ENCODE assay signal across 10 mouse cellular contexts in the genomic region with DNA sequence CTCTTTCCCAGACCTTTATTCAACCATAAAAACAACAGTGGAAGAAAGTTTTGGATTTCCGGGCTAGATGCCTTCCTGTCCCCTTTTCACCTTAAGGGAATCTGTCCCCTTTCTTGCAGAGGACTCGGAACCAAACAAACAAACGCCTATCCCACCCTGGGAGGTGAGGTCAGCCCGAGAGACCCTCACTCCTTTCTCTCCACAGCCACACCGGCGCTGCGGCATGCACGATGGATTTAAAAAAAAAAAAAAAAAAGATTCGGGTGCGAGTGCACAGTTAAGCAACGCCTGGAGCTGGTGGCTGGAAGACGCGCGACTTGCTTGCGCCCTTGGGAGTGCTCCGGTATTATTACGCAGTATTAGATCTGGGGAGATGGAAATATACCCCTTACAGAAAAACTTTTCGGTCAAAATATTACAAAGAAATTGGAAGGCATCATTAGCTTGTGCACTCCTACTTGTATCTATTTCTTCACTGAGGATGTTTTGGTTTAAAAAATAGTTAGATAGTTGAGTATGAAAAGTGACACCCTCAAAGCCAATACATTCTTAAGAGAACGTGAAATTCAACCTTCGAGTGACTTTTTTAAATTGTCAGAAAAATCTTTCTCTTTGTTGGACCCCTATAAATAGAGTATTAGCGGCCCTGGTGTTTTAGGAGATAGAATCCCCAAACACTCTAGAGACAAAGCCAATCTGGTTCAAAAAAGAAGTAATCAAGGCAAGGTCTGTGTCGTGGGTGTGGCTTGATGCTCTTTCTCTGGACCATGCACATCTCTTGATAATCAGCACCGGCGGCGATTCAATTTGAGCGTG. TPM values are rescaled to one million over a fixed set of nuclear protein-coding genes. Genes with fewer than 3 reads are reported as not detected.
DNase-seq lines count a peak whose midpoint lies in the region; ATAC-seq and TF ChIP-seq lines count a peak whose summit lies in the region.
"Had no signal": no experiment of that assay in that cellular context is flagged by ENCODE, and none has a peak within 500 bp of the region (broad histone marks: within the 10 kb centered on the region; RNA-seq: fewer than 3 reads in every experiment).

No protein-coding gene starts in this region.

- H3K9me3 ChIP-seq in forebrain, embryonic 15.5 days: no peaks in the 10 kb centered on the region
- no peaks in the 10 kb centered on the region for H3K9me3 ChIP-seq in limb, embryonic 14.5 days (ENCODE audit: control insufficient read depth, low read length)
- H3K9me3 ChIP-seq in liver, embryonic 11.5 days (ENCODE audit: control insufficient read depth, low read length): no peaks in the 10 kb centered on the region

- H3K4me1 ChIP-seq in kidney, adult 2 months (ENCODE audit: control insufficient read depth, insufficient read depth, low read length): no peaks in the 10 kb centered on the region
- peaks cover 2% of the 10 kb centered on the region; the same call in 1 of the 2 replicates for H3K4me1 ChIP-seq in brown adipose tissue, adult 24 weeks (ENCODE audit: control insufficient read depth, insufficient read depth, insufficient read length, low read length)
- H3K4me1 ChIP-seq in forebrain, embryonic 15.5 days: peaks cover 27% of the 10 kb centered on the region
- H3K4me1 ChIP-seq in limb, embryonic 14.5 days (ENCODE audit: control insufficient read depth, insufficient read depth, low read length): peaks cover 14% of the 10 kb centered on the region
- no peaks in the 10 kb centered on the region for H3K4me1 ChIP-seq in liver, embryonic 11.5 days (replicated peaks; ENCODE audit: control insufficient read depth, insufficient read depth, low read length)

- 0 out of 2 replicates have a peak overlapping the region, but pooled peaks have one; percentile 14 for H3K4me3 ChIP-seq in kidney, adult 2 months (ENCODE audit: insufficient read depth, low read depth, low read length)
- peak overlapping the region; percentile 55 for H3K4me3 ChIP-seq in brown adipose tissue, adult 24 weeks (ENCODE audit: insufficient read depth, low read depth, low read length)
- H3K4me3 ChIP-seq in forebrain, embryonic 15.5 days: peak overlapping the region; percentile 40; the same call in 1 of the 2 replicates
- H3K4me3 ChIP-seq in limb, embryonic 14.5 days (replicated peaks; ENCODE audit: low read length): peak overlapping the region; percentile 42; the same call in 1 of the 2 replicates
- H3K4me3 ChIP-seq in liver, embryonic 11.5 days (ENCODE audit: low read depth, low read length): no peak overlapping the region

- TF ChIP-seq CTCF in kidney, adult 2 months (conservative IDR thresholded peaks at IDR 0.05; ENCODE audit: insufficient read depth, insufficient read length, low read depth, low read length): no peak

- no peak overlapping the region for H3K9ac ChIP-seq in forebrain, embryonic 15.5 days (replicated peaks)
- no peak overlapping the region for H3K9ac ChIP-seq in limb, embryonic 14.5 days (ENCODE audit: low read depth, low read length, severe bottlenecking)
- H3K9ac ChIP-seq in liver, embryonic 11.5 days (ENCODE audit: low read depth, low read length): no peak overlapping the region

- no peak for ATAC-seq in forebrain, embryonic 15.5 days (replicated peaks)
- ATAC-seq in limb, embryonic 14.5 days (ENCODE audit: low FRiP score, low read depth): no peak
- no peak for ATAC-seq in liver, embryonic 11.5 days (replicated peaks; ENCODE audit: low FRiP score)

- peaks cover 5% of the 10 kb centered on the region for H3K27me3 ChIP-seq in kidney, adult 2 months (replicated peaks; ENCODE audit: control insufficient read depth, insufficient read depth, low read length)
- H3K27me3 ChIP-seq in forebrain, embryonic 15.5 days: peaks cover 80% of the 10 kb centered on the region
- H3K27me3 ChIP-seq in limb, embryonic 14.5 days (ENCODE audit: control insufficient read depth, insufficient read depth, low read length): peaks cover 85% of the 10 kb centered on the region
- peaks cover 86% of the 10 kb centered on the region for H3K27me3 ChIP-seq in liver, embryonic 11.5 days (replicated peaks; ENCODE audit: control insufficient read depth, insufficient read depth, low read length)

- WGBS in kidney, adult 2 months: 4% methylated on average over 26 of the region's 26 CpGs
- 5% methylated on average over 26 of the region's 26 CpGs for WGBS in forebrain, embryonic 15.5 days
- 3% methylated on average over 26 of the region's 26 CpGs for WGBS in limb, embryonic 14.5 days
- WGBS in liver, embryonic 11.5 days: 3% methylated on average over 26 of the region's 26 CpGs

- DNase-seq in kidney, adult 2 months: no peak
- no peak for DNase-seq in kidney, postnatal 4 days
- no peak for DNase-seq in limb, embryonic 14.5 days (ENCODE audit: low spot score)
- DNase-seq in B cell, adult 2 months: no peak
- DNase-seq in left cerebral cortex, adult 9 months (ENCODE audit: low spot score in 2 of 2): no peak
- DNase-seq in liver, embryonic 11.5 days (ENCODE audit: low spot score): no peak
- DNase-seq: layer of hippocampus, adult 9-11 months; spleen, adult 18-20 months had no signal

- peak overlapping the region; percentile 85 for H3K4me2 ChIP-seq in forebrain, embryonic 15.5 days (replicated peaks)
- peak overlapping the region; percentile 75; the same call in 1 of the 2 replicates for H3K4me2 ChIP-seq in limb, embryonic 14.5 days (replicated peaks; ENCODE audit: low read depth, low read length, severe bottlenecking)
- H3K4me2 ChIP-seq in liver, embryonic 11.5 days: no peak overlapping the region

- H3K27ac ChIP-seq in kidney, adult 2 months (ENCODE audit: insufficient read depth, low read depth, low read length): no peak overlapping the region
- no peak overlapping the region for H3K27ac ChIP-seq in brown adipose tissue, adult 24 weeks (replicated peaks; ENCODE audit: low read depth, low read length)
- no peak overlapping the region for H3K27ac ChIP-seq in forebrain, embryonic 15.5 days (replicated peaks)
- H3K27ac ChIP-seq in limb, embryonic 14.5 days (replicated peaks; ENCODE audit: low read depth, low read length): no peak overlapping the region
- H3K27ac ChIP-seq in liver, embryonic 11.5 days (ENCODE audit: low read depth, low read length): no peak overlapping the region

- TF ChIP-seq POLR2A in kidney, adult 2 months (IDR thresholded peaks at IDR 0.05; ENCODE audit: low read depth, low read length): no peak
- TF ChIP-seq POLR2A in limb, embryonic 14.5 days (IDR thresholded peaks at IDR 0.05; ENCODE audit: borderline replicate concordance, extremely low read depth, insufficient read depth, insufficient read length): no peak

- H3K36me3 ChIP-seq in kidney, adult 2 months (ENCODE audit: control insufficient read depth, insufficient read depth, low read length): no peaks in the 10 kb centered on the region
- no peaks in the 10 kb centered on the region for H3K36me3 ChIP-seq in forebrain, embryonic 15.5 days
- H3K36me3 ChIP-seq in limb, embryonic 14.5 days (ENCODE audit: control insufficient read depth, insufficient read depth, low read length): no peaks in the 10 kb centered on the region
- no peaks in the 10 kb centered on the region for H3K36me3 ChIP-seq in liver, embryonic 11.5 days (ENCODE audit: control insufficient read depth, insufficient read depth, low read length)

RNA-seq across cellular contexts. Expression of gene Nr4a2, which starts 19.8 kb away (rescaled TPM):
- 0.33 and 1.0 TPM in 2 replicates for polyA plus RNA-seq in kidney, adult 2 months (2012; rRNA removed)
- 6.0 and 10.7 TPM in 2 replicates for polyA plus RNA-seq in brown adipose tissue, adult 24 weeks (2012; ENCODE audit: insufficient read depth, insufficient read length, missing spikeins)
- polyA plus RNA-seq in forebrain, embryonic 15.5 days (2015; fragmentation: Nextera tagmentation; extraction: Ambion mirVana): 22.2 and 31.9 TPM in 2 replicates
- 6.4 and 8.7 TPM in 2 replicates for polyA plus RNA-seq in limb, embryonic 14.5 days (2012; rRNA removed)
- 5.5 and 5.8 TPM in 2 replicates for polyA plus RNA-seq in limb, embryonic 14.5 days (2014; fragmentation: Nextera tagmentation; extraction: Ambion mirVana)
- 2.0 and 2.1 TPM in 2 replicates for polyA plus RNA-seq in liver, embryonic 11.5 days (2014; fragmentation: Nextera tagmentation; extraction: Ambion mirVana)
